10 mouse cellular contexts compared by ENCODE assay signal in genomic region chr4:63739524-63739923, GRCm38 (mm10). TPM values are rescaled to one million over a fixed set of nuclear protein-coding genes. Genes with fewer than 3 reads are reported as not detected.
DNase-seq lines count a peak whose midpoint lies in the region; ATAC-seq and TF ChIP-seq lines count a peak whose summit lies in the region.
"Had no signal": no experiment of that assay in that cellular context is flagged by ENCODE, and none has a peak within 500 bp of the region (broad histone marks: within the 10 kb centered on the region; RNA-seq: fewer than 3 reads in every experiment).

No protein-coding gene starts in this region.

- no peaks in the 10 kb centered on the region for H3K27me3 ChIP-seq in hindbrain, embryonic 15.5 days
- no peaks in the 10 kb centered on the region for H3K27me3 ChIP-seq in hindbrain, embryonic 10.5 days (ENCODE audit: insufficient read depth, poor library complexity, severe bottlenecking)
- peaks cover 2% of the 10 kb centered on the region; the same call in 1 of the 2 replicates for H3K27me3 ChIP-seq in G1E (ENCODE audit: insufficient read depth, low read length)
- H3K27me3 ChIP-seq: neural tube, embryonic 13.5 days had no signal

- H3K27ac ChIP-seq in hindbrain, embryonic 15.5 days (replicated peaks) = no peak overlapping the region
- no peak overlapping the region for H3K27ac ChIP-seq in hindbrain, embryonic 10.5 days
- H3K27ac ChIP-seq: neural tube, embryonic 13.5 days had no signal

- no peak overlapping the region for H3K4me2 ChIP-seq in hindbrain, embryonic 15.5 days
- H3K4me2 ChIP-seq: neural tube, embryonic 13.5 days had no signal

- DNase-seq in hindbrain, embryonic 10.5 days (ENCODE audit: low spot score) = no peak
- DNase-seq in G1E (ENCODE audit: low spot score) = no peak
- peak; percentile 57 to 63 for DNase-seq in kidney, adult 8-10 months
- no peak for DNase-seq in thymus, postnatal 4 days
- DNase-seq in urinary bladder, postnatal 14 days (ENCODE audit: low spot score) = no peak
- DNase-seq in thymus, postnatal 0 days (ENCODE audit: low spot score) = no peak

- no peak overlapping the region for H3K4me3 ChIP-seq in hindbrain, embryonic 15.5 days
- no peak overlapping the region for H3K4me3 ChIP-seq in hindbrain, embryonic 10.5 days
- H3K4me3 ChIP-seq in G1E (ENCODE audit: low read depth, low read length) = peak overlapping the region; percentile 4; the same call in 1 of the 2 replicates
- H3K4me3 ChIP-seq: neural tube, embryonic 13.5 days had no signal

- 48% methylated on average over 7 of the region's 7 CpGs for WGBS in hindbrain, embryonic 15.5 days
- 70% methylated on average over 7 of the region's 7 CpGs for WGBS in hindbrain, embryonic 10.5 days

- peaks cover 9% of the 10 kb centered on the region; the same call in 1 of the 2 replicates for H3K4me1 ChIP-seq in hindbrain, embryonic 15.5 days (replicated peaks)
- peaks cover 3% of the 10 kb centered on the region; the same call in 1 of the 2 replicates for H3K4me1 ChIP-seq in hindbrain, embryonic 10.5 days (replicated peaks)
- no peaks in the 10 kb centered on the region for H3K4me1 ChIP-seq in G1E (ENCODE audit: insufficient read depth, low read depth, low read length)

- no peaks in the 10 kb centered on the region for H3K36me3 ChIP-seq in hindbrain, embryonic 15.5 days
- no peaks in the 10 kb centered on the region for H3K36me3 ChIP-seq in hindbrain, embryonic 10.5 days
- H3K36me3 ChIP-seq in G1E (replicated peaks) = no peaks in the 10 kb centered on the region
- H3K36me3 ChIP-seq: neural tube, embryonic 13.5 days had no signal

- no peak overlapping the region for H3K9ac ChIP-seq in hindbrain, embryonic 15.5 days
- H3K9ac ChIP-seq: neural tube, embryonic 13.5 days had no signal

- no peak for TF ChIP-seq CTCF in G1E (IDR thresholded peaks at IDR 0.05; ENCODE audit: low read depth, low read length)

- no peaks in the 10 kb centered on the region for H3K9me3 ChIP-seq in hindbrain, embryonic 15.5 days
- no peaks in the 10 kb centered on the region for H3K9me3 ChIP-seq in hindbrain, embryonic 10.5 days
- peaks cover 52% of the 10 kb centered on the region for H3K9me3 ChIP-seq in G1E (replicated peaks)
- H3K9me3 ChIP-seq: neural tube, embryonic 13.5 days had no signal

- peak; percentile 48; the same call in 1 of the 2 replicates for ATAC-seq in hindbrain, embryonic 15.5 days (ENCODE audit: low FRiP score, low read depth)
- no peak for ATAC-seq in G1E (ENCODE audit: extremely low read depth, insufficient number of reproducible peaks, low FRiP score, poor library complexity, severe bottlenecking)
- ATAC-seq in cerebellum, adult (ENCODE audit: insufficient number of reproducible peaks, low FRiP score, low TSS enrichment) = peak; percentile 57; the same call in 1 of the 2 replicates

RNA-seq across cellular contexts. Expression of gene Tnfsf15, which starts 5.4 kb away (rescaled TPM):
- 0.05 TPM in 1 of 2 replicates, not detected in the other for polyA plus RNA-seq in hindbrain, embryonic 15.5 days (2015; fragmentation: Nextera tagmentation; extraction: Ambion mirVana)
- not detected in 2 replicates for polyA plus RNA-seq in hindbrain, embryonic 10.5 days (2016; fragmentation: Nextera tagmentation; extraction: Ambion mirVana)
- total RNA-seq in G1E (2014; fragmentation: Nextera tagmentation) (not detected in 2 replicates), G1E (2017) (0.11 TPM in 1 of 2 replicates, not detected in the other)
- polyA plus RNA-seq in G1E (2012) = not detected in 2 replicates
- 0.28 and 0.48 TPM in 2 replicates for polyA plus RNA-seq in thymus, postnatal 0 days (2015; fragmentation: Nextera tagmentation; extraction: Ambion mirVana)
- polyA plus RNA-seq: limb, embryonic 11.5 days; neural tube, embryonic 13.5 days had no signal

Comparison
In these comparisons a context has a peak if more than half of its experiments do, and no peak if none do; other contexts are left out.
1. DNase-seq: peak in kidney, adult 8-10 months (2 of 2); none in hindbrain, embryonic 10.5 days (single experiment), G1E (single experiment), thymus, postnatal 4 days (single experiment), urinary bladder, postnatal 14 days (single experiment) and thymus, postnatal 0 days (single experiment).